Mouse (Mus musculus) liver, embryonic 14.5 days (tissue): Measurements from ENCODE around the gene Lipk. TPM values are rescaled to one million over a fixed set of nuclear protein-coding genes. Genes with fewer than 3 reads are reported as not detected.

Experiments
- ATAC-seq: fragments of 200-750 bp; cut with Nextera tagmentation; 2 replicates; pipeline ENCODE4 v1.8.0; 2017; ENCODE audit warnings: moderate number of reproducible peaks, mild to moderate bottlenecking, moderate library complexity; ENCODE audit not compliant: insufficient read depth
- DNase-seq, 3 experiments: peaks; one replicate each; pipeline ENCODE4 v3.0.0-alpha.2; 2012 to 2013; ENCODE audit warnings: low read depth in 3 of 3, low spot score in 3 of 3
- H3K27ac ChIP-seq: fragments of 300-500 bp; sonication (generic); 2 replicates; pipeline ENCODE4 v1.5.1; 2014; ENCODE audit warnings: moderate library complexity, mild to moderate bottlenecking, control low read depth, inconsistent platforms
- H3K27me3 ChIP-seq: fragments of 300-500 bp; sonication (generic); 2 replicates; pipeline ENCODE4 v1.6.1; 2014; ENCODE audit warnings: mild to moderate bottlenecking, low read length, moderate library complexity; ENCODE audit not compliant: control insufficient read depth, insufficient read depth
- H3K36me3 ChIP-seq: fragments of 300-500 bp; sonication (generic); replicated peaks from 2 replicates; pipeline ENCODE4 v1.6.1; 2014; ENCODE audit warnings: low read depth; ENCODE audit not compliant: control insufficient read depth, insufficient read depth
- H3K4me1 ChIP-seq, 2 experiments: fragments of 200-500 bp in 1 of 2; fragments of 300-500 bp in 1 of 2; sonication (generic) in 1 of 2; replicated peaks; 2 replicates each; pipeline ENCODE4 v1.6.1; 2012 to 2014; ENCODE audit warnings: antibody characterized with exemption in 1 of 2, inconsistent platforms in 1 of 2, low read length in 1 of 2; ENCODE audit not compliant: control insufficient read depth in 2 of 2, insufficient read depth in 2 of 2
- H3K4me2 ChIP-seq: fragments of 300-500 bp; sonication (generic); 2 replicates; pipeline ENCODE4 v1.6.1; 2014; ENCODE audit warnings: low read depth, mild to moderate bottlenecking, control low read depth, moderate library complexity
- H3K4me3 ChIP-seq, 2 experiments: fragments of 200-500 bp in 1 of 2; fragments of 300-500 bp in 1 of 2; sonication (generic) in 1 of 2; 2 replicates each; pipeline ENCODE4 v1.5.1; 2012 to 2014; ENCODE audit warnings: low read depth in 2 of 2, low read length in 2 of 2, mild to moderate bottlenecking in 2 of 2, control low read depth in 1 of 2, inconsistent platforms in 1 of 2, moderate library complexity in 1 of 2; ENCODE audit not compliant: insufficient read depth in 1 of 2
- H3K9ac ChIP-seq: fragments of 300-500 bp; sonication (generic); replicated peaks from 2 replicates; pipeline ENCODE4 v1.6.1; 2014; ENCODE audit warnings: mild to moderate bottlenecking, control low read depth, moderate library complexity
- H3K9me3 ChIP-seq: fragments of 300-500 bp; sonication (generic); 2 replicates; pipeline ENCODE4 v1.6.1; 2016; ENCODE audit warnings: low read length, mixed read lengths; ENCODE audit not compliant: control insufficient read depth
- CTCF ChIP-seq: IDR thresholded peaks from 2 replicates; pipeline ENCODE4 v1.5.1; 2016; ENCODE audit warnings: antibody characterized with exemption, low read depth, control low read depth
- EP300 ChIP-seq: IDR thresholded peaks from 2 replicates; pipeline ENCODE4 v1.6.1; 2016; ENCODE audit warnings: antibody characterized with exemption, low read depth
- WGBS: fragments of 180-500 bp; shearing (Covaris S2); extraction: QIAGEN DNeasy Blood & Tissue Kit; methylation state at CpG from one replicate; pipeline ENCODE4 v1.1.7; 2014; ENCODE audit not compliant: insufficient replicate concordance; 5-methylcytosine and 5-hydroxymethylcytosine counted together
- microRNA-seq: library from miRNA; unstranded; fragments of <30 nt; microRNA quantifications from one replicate; pipeline ENCODE4, GENCODE M21; 2016
- polyA plus RNA-seq, 2 experiments: library from polyadenylated mRNA; depleted of rRNA in 1 of 2; stranded (reverse) in 1 of 2; unstranded in 1 of 2; fragments of >200 nt; fragmentation: Nextera tagmentation in 1 of 2; extraction: Ambion mirVana in 1 of 2; gene quantifications; 2 replicates each; pipeline versions ENCODE4 v1.2.1 to v1.2.3; 2012 to 2014

Gene Lipk
- polyA plus RNA-seq, 2 experiments, result not detected

DNA sequence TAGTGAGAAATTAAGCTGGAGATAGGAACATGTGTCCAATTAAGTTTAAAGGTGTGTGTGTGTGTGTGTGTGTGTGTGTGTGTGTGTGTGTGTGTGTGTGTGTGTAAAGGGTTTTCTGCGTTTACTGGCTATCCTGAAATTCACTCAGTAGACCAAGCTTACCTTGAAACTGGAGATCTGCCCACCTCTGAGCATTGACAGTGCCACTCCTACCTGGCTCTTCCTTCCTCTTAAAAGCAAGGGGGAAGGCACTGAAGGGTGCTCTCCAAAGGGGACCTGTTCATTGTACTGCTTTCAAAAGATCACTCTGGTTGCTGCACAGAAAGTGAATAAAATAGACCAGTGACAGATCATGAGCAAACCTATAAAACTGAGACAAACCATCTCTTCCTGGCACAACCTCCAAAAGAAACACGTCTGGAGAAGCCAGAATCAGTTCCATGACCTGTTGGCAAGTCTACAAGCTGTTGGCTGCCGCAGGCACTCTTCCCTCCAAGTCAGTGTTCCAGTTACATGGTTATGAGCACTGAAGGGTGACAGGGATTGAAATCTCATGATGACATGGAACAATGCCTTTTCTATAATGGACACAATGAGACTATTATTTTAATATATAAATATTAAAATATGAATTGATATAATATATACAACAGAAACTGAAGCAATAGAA, 81.1 kb downstream of the Lipk start:
- Histone ChIP-seq H3K4me1 (no peaks in the 10 kb centered on the region), H3K27ac (no peak overlapping the region), H3K4me3 (no peak overlapping the region), H3K9me3 (no peaks in the 10 kb centered on the region), H3K27me3 (no peaks in the 10 kb centered on the region), H3K36me3 (no peaks in the 10 kb centered on the region), H3K4me2 (no peak overlapping the region), H3K9ac (no peak overlapping the region)
- DNase-seq, result no peak
- WGBS, result 48% methylated on average over 3 of the region's 3 CpGs
- no peak for ATAC-seq
- TF ChIP-seq EP300, result no peak
- TF ChIP-seq CTCF, result no peak

DNA sequence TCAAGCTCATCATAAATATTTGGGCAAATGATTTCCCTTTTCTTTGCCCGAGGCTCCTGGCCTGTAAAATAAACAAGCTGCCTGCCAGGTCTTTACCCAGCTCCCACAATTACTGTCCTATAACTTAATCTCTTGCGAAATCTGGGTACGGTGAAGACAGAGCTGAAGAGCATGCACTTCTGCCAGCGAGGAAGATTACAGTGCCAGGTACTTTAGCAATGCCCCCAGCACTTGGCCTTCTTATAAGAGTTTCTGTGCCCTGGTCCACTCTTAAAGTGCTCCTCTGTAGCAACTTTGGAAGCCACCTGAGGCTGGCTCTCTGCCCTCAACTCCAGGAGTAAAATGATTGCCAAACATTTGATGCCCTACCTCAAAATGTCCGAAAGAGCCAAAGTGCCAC, 87.3 kb downstream of the Lipk start:
- H3K36me3 ChIP-seq, result no peaks in the 10 kb centered on the region
- no peaks in the 10 kb centered on the region for H3K9me3 ChIP-seq
- WGBS, result 54% methylated on average over 5 of the region's 5 CpGs
- TF ChIP-seq EP300, result no peak
- TF ChIP-seq CTCF, result no peak
- no peak for ATAC-seq
- H3K4me3 ChIP-seq, result no peak overlapping the region
- no peak for DNase-seq
- no peak overlapping the region for H3K4me2 ChIP-seq
- no peak overlapping the region for H3K27ac ChIP-seq
- H3K9ac ChIP-seq, result no peak overlapping the region
- H3K27me3 ChIP-seq, result no peaks in the 10 kb centered on the region
- no peaks in the 10 kb centered on the region for H3K4me1 ChIP-seq

DNA sequence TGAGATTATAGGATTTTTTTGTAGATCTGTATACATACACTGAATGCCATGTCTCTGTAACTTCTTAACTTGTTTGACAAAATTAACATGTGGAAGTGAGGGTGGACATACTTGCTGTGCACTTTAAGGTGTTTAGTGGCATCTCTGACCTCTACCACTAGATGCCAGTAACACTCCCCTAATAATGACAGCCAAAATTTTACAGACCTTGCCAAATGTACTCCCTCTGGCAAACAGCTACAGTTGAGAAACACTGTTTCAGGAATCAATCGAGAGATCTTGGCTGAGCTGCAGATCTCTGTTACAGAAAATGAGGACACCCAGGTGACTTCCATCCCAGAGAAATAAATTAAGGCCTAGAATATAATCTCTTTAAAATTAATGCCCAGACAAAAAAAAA, 88.1 kb downstream of the Lipk start:
- no peak overlapping the region for H3K27ac ChIP-seq
- no peak for DNase-seq
- no peaks in the 10 kb centered on the region for H3K27me3 ChIP-seq
- H3K4me3 ChIP-seq, result no peak overlapping the region
- WGBS, result 42% methylated on average over 1 of the region's 1 CpGs
- no peak for TF ChIP-seq CTCF
- TF ChIP-seq EP300, result no peak
- no peaks in the 10 kb centered on the region for H3K9me3 ChIP-seq
- H3K36me3 ChIP-seq, result no peaks in the 10 kb centered on the region
- H3K4me1 ChIP-seq, result no peaks in the 10 kb centered on the region
- no peak overlapping the region for H3K9ac ChIP-seq
- ATAC-seq, result no peak
- H3K4me2 ChIP-seq, result no peak overlapping the region

Small RNAs within 50 kb of the gene (microRNA-seq; reads per million reads assigned to microRNA genes)
- gene Gm23334, result not detected

Other genes starting within 250 kb of the Lipk start
- gene Lipo3, start 246.3 kb upstream of the Lipk start, polyA plus RNA-seq (2012; rRNA removed), result 0.74 and 1.0 TPM in 2 replicates
- gene Lipo3, start 246.3 kb upstream of the Lipk start, polyA plus RNA-seq (2014; fragmentation: Nextera tagmentation; extraction: Ambion mirVana), result 2.7 and 3.4 TPM in 2 replicates
- gene Lipo1, start 220.8 kb upstream of the Lipk start, polyA plus RNA-seq (2012; rRNA removed), result not detected in 2 replicates
- gene Lipo1, start 220.8 kb upstream of the Lipk start, polyA plus RNA-seq (2014; fragmentation: Nextera tagmentation; extraction: Ambion mirVana), result not detected in 2 replicates
- not detected in 2 replicates for gene Lipf, start 47.1 kb upstream of the Lipk start, polyA plus RNA-seq (2012; rRNA removed)
- not detected in 2 replicates for gene Lipf, start 47.1 kb upstream of the Lipk start, polyA plus RNA-seq (2014; fragmentation: Nextera tagmentation; extraction: Ambion mirVana)
- gene Lipn, start 59.1 kb downstream of the Lipk start, polyA plus RNA-seq (2012; rRNA removed), result not detected in 2 replicates
- not detected in 2 replicates for gene Lipn, start 59.1 kb downstream of the Lipk start, polyA plus RNA-seq (2014; fragmentation: Nextera tagmentation; extraction: Ambion mirVana)
- gene Lipm, start 92.6 kb downstream of the Lipk start, polyA plus RNA-seq (2012; rRNA removed), result 0.02 TPM in 1 of 2 replicates, not detected in the other
- gene Lipm, start 92.6 kb downstream of the Lipk start, polyA plus RNA-seq (2014; fragmentation: Nextera tagmentation; extraction: Ambion mirVana), result not detected in 2 replicates
- gene Ankrd22, start 157.8 kb downstream of the Lipk start, polyA plus RNA-seq (2012; rRNA removed), result 0.12 and 0.13 TPM in 2 replicates
- gene Ankrd22, start 157.8 kb downstream of the Lipk start, polyA plus RNA-seq (2014; fragmentation: Nextera tagmentation; extraction: Ambion mirVana), result 0.09 and 0.22 TPM in 2 replicates
- 1.3 and 1.8 TPM in 2 replicates for gene Stambpl1, start 183.9 kb downstream of the Lipk start, polyA plus RNA-seq (2012; rRNA removed)
- 2.4 and 2.8 TPM in 2 replicates for gene Stambpl1, start 183.9 kb downstream of the Lipk start, polyA plus RNA-seq (2014; fragmentation: Nextera tagmentation; extraction: Ambion mirVana)
- gene Acta2, start 247.3 kb downstream of the Lipk start, polyA plus RNA-seq (2012; rRNA removed), result 11.2 and 12.8 TPM in 2 replicates
- 7.5 and 11.9 TPM in 2 replicates for gene Acta2, start 247.3 kb downstream of the Lipk start, polyA plus RNA-seq (2014; fragmentation: Nextera tagmentation; extraction: Ambion mirVana)